Mouse (Mus musculus) liver, postnatal 0 days (tissue): ENCODE measurements around the gene Fxyd2.

Experiments
- CTCF ChIP-seq: sonication (generic); IDR thresholded peaks from 2 replicates; pipeline ENCODE4 v1.5.1; 2016; ENCODE audit warnings: antibody characterized with exemption, low read depth
- EP300 ChIP-seq: IDR thresholded peaks from 2 replicates; pipeline ENCODE4 v1.6.1; 2016; ENCODE audit warnings: antibody characterized with exemption, low read depth, mild to moderate bottlenecking

- TF ChIP-seq EP300 (no peak), CTCF (no peak)
Measured at GRCm38 (mm10) chr9:45410614-45411013, 11.1 kb downstream of the Fxyd2 start.
